Mouse (Mus musculus): Measurements from ENCODE around the gene Peli2. TPM values are rescaled to one million over a fixed set of nuclear protein-coding genes. Genes with fewer than 3 reads are reported as not detected.

The Peli2 gene
- polyA plus RNA-seq, 3 experiments from 2014 or later = 0.32 to 0.65 (median 0.47) TPM

DNA sequence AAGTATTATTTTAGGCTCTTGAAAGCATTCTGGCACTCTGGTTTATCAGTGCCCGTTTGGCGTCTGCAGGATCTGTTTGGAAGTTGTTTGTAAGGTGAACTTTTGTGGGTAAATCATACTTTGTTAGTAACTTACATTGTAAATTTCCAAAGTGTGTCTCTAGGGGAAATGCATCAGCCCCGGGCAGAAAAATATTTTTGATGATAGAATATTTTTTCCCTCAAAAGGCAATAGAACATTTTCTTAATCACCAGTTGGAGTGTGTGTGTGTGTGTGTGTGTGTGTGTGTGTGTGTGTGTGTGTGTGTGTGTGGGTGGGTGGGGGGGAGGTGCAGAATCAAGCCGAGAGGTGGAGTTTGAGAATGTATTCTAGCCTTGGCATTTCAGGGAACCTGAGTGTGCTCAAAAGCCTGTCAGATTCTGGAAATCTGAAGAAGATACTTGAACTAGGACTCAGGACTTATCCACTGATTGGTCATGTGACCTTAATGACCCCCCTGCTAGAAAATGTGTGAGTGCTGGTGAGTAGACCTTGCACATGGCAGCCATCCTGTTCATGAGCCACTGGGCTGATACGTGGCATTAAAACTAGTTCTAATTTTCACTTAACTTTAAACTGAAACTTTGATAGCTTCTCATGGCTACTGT is 33.4 kb downstream of the Peli2 start:
- ATAC-seq = no peak

DNA sequence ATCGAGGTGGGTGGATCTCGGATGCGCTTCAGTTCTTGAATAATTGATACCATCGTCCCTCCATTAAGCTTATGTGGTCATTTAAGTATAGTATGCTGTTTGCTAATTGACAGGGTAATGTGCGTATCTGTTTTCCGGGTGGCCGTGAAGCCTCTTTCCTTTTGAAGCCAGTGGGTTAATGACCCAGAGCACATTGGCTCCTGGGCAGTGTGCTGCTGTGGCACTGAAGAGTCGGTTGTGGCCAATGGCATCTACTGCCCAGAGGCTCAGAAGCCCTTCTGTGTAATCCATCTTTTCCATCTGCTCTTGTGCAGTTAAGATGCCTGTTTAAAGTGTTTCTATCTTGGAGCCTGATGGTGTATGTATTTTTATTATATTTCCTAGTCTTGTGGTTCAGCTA is 34.0 kb downstream of the Peli2 start:
- ATAC-seq = no peak

DNA sequence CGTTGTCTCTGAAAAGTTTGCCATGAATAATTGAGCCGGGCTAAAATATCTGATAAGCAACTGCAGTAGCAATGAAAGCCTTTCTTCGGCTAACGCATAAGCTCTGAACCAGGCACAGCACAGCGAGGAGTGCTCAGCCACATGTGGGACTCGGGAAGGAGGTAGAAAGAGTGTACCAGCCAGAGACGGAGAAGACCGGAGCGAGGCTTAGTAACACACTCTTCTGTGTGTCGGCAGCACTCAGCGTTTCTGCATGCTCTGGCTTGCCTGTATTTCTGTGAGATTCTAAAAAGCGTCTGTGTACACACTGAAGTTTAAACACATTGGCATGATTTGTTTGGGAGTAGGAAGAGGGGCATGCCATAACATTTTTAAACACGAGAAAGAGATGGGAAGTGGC is 34.5 kb downstream of the Peli2 start:
- ATAC-seq = no peak

DNA sequence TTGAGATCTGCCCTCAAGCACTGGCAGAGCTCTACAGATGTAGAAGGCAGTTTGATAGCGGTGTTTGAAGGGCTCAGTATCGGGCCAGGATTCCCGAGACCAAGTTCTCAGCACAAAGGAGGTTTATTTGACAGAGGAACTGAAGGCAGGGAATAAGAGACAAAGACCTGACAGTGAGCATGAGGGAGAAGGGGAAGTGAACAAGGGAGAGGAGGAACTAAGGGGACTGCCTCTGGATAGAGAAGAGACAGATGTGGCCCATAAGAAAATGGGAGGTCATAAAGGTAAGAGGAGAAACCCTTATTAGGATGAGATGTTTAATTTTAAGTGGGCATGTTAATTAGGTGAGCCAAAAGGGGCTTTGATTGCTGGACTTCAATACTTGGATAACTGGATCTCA is 36.5 kb downstream of the Peli2 start:
- ATAC-seq = no peak

DNA sequence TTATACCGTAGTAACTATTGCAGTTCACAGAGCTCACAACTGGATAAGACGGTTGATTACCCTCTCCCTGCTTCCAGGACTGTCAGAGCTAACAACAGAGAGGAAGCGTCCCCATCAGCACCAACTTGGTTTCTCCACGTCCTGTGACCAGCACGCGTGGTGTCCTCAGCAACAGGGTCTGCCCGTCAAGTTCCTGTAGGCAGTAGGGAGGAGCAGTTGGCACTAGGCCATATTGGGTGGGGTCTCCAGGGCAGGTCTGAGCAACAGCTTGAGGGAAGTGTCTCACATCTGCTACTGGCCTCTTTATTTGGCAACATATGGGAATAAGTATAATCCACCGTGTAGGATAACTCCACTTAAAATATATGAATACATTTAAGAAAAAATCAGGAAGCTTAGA is 37.2 kb downstream of the Peli2 start:
- ATAC-seq = no peak

DNA sequence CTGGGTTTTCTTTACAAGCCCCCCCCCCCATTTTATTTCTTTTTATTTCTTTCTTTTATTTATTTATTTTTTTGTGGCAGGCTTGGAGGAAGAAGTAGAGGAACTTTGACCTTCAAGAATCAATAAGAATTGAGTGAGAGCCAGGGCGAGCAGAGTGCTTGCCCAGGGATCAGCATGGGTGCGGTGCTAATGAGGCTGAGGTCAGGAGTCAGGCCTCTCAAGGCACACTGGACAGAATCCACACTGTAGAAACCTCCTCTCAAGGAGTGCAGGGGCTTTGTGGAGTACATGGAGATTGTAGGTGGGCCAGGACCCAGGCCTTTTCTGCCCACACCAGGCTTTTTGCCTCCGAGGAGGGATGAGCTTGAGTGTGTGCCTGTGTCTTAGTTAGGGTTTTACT is 38.8 kb downstream of the Peli2 start:
- ATAC-seq = no peak

DNA sequence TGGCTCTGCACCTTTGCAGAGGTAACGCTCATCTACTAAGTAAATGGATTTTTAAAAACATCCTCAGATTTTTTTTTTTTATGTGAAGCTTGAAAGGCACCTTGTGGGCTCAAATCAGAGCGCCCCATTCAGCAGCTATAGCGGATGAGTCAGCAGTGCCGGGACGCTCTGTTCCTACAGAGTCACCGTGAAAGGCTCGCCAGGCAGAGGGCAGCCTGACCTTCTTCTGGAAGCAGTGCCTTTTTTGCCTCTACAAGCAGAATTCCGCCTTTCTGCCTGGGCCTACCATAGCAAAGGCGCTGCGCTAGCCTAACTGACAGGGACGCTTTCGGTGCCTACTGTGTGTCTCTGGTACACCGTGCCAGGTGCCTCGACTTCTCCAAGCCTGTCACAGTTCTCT is 41.8 kb downstream of the Peli2 start:
- ATAC-seq = no peak

DNA sequence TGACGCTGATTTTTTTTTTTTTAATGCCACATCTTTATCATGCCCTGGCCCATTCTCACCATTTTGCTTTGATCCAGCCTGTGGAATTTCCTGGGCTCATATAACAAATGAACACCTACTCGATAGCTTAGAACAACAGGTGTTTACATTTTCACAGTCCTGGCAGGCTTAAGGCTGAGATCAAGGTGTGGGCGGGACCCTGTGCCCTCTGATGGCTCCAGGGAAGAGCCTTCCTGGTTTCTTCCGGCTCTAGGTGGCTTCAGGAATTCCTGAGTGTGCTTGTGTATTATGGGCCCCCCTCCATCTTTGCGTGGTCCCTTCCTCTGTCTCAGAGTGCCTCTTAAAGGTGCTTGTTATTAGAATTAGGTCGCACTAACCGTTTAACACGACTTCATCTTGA is 44.3 kb downstream of the Peli2 start:
- no peak for ATAC-seq

DNA sequence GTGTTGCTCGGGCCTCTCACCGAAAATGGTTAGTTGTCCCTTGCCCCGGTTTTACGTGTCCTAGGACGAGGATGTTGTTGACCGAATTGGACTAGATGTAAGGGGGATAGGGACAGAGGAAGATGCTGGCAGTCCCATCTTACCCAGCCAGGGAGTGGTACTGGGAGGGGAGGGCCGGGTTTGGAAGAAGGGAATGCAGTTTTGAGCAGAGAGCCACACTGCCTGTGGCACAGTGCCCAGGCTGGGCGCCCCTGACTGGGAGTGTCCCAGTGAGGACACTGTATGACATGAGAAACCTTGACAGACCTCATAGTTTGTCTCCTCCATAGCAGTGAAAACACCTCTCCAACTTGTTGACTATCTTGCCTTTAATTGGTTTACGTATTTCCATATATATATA is 45.8 kb downstream of the Peli2 start:
- ATAC-seq = no peak

DNA sequence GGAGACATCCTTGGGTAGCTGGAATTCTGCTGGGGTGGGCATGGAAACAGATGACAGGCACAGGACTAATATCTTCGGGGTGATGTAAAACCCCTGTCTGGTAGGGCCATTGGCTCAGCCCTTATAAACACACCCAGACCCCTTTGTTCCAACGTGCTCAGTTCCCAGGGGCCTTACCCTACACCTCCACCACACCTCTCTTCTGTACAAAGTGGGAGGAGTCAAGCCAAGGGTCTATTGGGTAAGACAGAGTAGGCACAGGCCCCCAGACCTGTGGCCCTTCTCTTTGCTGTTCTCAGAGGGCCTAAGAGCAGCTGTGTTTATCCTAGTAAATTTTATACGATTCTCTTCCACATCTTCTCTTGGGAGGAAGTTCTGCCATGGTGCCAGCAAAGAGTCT is 46.4 kb downstream of the Peli2 start:
- ATAC-seq = no peak

DNA sequence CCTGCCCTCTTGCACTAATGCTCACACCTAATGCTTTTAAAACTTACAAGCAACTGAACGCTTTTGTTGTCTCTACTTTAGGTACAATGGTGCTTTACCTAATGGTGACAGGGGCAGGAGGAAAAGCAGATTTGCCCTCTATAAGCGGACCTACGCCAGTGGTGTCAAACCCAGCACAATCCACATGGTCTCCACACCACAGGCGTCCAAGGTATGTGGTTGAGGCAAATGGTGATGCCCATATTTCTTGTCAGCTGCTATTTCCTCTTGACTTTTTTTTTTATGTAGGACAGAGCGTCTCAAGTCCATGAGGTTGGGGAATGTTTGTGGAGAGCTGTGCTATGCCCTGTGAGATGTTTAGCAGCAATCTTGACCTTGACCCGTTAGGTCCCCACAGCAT is 47.5 kb downstream of the Peli2 start:
- no peak for ATAC-seq

DNA sequence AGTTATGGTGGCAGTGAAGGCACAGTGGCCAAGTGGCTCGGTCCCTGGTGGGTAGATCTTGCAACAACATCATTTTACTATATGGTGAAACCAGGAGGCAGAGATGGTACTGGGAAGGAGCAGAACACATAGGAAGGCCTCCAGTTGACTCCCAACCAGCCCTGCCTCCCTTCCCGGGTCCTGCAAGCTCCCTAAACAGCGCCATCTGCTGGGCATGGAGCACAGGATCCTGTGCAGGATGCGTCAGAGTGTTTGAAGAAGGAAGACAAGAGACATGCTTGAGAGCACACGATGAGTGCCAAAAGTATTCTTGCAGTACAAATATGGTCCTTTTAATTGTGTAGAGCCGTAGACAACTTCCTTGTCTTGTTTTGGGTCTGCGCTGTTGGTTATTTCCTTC is 49.3 kb downstream of the Peli2 start:
- ATAC-seq = no peak

DNA sequence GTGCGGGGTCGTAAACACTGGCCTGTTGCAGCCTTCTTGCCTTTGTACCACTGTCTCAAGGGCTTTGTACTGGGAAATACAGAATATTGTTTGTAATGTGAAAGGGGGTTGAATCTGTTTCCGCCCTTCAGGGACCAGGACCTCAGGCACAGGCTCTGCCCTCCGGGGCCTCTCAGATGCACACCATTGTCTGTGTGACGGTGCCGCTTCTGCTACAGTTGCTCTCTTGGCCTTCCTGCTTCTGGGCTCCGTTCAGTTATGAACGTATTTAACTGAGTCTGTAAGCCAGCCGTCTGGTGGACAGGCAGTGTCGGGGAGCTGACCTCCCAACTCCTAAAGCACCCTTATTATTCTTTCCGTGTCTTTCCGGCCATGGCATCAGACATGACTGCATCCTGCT is 50.6 kb downstream of the Peli2 start:
- no peak for ATAC-seq

DNA sequence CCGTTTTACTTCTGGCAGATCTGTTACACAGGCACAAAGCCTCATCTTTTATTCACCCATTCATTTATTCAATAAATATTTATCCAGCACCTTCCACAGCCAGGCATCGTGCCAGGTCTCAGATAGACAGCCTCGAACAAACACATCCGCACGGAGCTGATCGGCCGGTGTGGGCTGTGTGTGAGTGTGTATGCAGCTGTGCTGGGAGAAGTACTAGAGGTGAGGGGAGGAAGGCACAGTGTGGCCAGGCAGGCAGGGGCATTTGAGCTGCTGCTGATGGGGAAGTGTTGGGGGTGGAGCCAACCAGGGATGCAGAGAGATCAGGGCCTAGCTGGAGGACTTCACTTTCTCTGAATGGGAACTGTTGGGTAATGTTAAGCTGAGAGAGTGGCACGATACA is 51.4 kb downstream of the Peli2 start:
- ATAC-seq = no peak

DNA sequence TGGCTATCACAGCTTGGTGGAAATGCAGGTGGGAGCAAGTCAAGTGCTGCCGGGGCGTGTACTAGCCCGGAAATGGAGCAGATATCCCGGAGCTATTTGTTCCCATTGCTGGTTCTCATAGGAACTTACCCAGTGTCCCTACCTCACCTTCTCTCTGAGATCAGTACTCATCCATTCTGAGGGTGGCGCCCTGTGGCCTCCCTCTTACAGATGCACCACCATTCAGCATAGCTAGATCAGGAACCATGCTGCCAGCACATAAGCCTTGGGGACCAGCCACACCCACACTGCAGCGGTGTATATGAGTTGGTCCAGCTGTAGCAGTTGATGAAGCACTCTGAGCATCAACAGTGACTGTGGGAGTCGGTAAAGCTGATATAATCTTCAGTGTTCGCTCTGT is 52.3 kb downstream of the Peli2 start:
- no peak for ATAC-seq

DNA sequence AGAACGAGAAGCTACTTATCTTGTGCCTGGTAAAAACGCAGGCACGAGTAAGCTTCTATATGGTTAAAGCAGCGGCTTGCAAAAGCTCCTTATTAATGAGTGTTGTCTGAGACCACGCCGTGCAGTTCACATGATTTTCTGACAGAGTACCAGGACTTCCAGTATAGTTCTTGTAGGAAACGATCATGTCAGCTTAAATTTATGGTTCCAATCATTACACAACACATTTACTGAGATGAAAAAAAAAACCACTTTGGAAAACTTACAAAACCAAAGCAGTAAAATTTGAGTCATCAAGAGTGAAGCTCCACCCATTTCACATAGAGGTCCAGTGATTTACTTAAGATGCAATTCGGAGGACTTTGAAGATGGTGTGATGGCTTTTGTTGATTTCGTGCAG is 53.2 kb downstream of the Peli2 start:
- ATAC-seq = no peak

DNA sequence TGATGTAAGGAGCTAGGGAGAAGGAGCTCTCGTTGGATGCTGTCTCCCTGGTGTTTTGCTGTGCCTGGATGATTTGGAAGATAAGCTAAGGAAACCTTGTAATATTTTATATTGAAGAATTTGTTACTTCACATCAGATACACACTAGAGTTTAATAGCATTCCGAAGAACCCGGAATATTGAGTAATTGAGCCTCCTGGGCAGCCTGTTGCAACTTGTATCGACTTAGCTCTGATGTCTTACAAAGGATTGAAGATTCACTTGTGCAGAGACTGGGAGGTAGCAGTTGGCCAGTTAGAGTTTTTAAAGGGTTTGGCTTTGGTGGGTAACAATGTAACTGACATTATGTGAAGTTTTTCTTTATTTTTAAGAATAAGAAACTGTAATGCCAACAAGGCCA is 53.7 kb downstream of the Peli2 start:
- ATAC-seq = no peak

DNA sequence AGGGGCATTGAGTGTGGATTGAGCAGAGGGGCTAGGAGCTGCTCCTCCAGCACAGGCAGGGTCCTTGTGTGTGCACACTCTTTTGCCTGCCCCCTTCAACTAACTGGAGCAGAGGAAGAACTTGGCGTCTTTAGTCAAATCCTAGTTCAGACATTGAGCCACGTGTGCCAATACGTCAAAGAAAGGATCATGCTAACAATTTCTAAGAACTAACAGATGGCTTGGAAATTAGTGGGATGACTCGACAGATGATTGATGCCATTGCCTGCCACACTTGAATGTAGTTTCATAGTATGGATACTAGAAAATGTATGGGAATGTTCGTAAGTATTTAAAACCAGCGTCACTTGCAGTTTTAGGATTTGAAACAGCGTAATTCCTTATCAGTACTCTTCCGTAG is 54.5 kb downstream of the Peli2 start:
- no peak for ATAC-seq

DNA sequence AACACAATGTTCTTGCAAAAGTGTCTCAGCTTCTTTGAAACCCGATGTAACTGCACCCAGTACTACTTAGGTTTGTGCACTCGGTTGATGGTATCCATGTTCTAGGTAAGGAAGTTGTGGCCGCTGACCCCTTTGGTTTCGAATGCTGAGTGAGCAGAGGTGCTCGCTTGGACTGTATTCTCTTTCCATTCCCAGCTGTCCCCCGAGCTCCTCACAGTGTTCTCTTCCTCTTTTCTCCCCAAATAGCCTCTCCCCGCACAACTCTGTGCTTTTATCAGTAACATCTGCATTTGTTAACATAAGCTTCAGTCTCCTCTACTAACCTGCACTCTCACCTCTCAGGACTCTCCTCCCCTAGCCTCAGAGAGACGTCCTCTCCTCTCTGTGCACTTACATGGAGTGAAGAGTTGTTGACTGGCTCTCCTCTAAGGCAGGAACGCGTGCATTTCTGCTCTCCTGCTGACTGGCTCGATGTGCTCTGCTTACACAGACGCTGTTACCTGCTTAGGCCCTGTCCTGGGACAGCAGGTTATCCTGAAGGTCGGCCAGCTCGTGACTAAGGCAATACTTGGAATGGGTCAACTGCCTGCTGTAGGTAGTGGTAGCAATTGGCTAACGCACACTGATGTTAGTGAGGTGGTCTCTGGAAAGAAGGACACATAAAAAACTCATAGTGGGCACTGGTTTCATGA is 57.8 kb downstream of the Peli2 start:
- ATAC-seq = no peak

DNA sequence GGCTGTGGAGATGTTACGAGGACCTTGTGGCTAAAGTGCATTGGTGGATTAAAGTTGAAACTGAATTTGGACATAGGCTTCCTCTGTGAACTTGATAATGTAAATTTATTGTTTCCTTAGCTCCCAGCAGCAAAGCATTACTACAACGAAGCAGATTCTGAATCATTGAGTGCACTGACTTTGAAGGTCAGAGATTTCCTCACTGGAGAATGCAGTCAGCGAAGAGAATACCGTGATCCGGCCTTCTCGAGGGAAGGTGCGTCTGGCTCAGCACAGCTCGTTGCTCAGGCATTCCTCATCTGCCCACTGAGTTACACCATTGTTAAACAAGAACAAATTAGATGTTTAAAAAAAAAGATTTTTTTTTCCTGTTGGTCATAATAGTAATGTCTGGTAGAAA is 58.4 kb downstream of the Peli2 start:
- ATAC-seq = no peak

DNA sequence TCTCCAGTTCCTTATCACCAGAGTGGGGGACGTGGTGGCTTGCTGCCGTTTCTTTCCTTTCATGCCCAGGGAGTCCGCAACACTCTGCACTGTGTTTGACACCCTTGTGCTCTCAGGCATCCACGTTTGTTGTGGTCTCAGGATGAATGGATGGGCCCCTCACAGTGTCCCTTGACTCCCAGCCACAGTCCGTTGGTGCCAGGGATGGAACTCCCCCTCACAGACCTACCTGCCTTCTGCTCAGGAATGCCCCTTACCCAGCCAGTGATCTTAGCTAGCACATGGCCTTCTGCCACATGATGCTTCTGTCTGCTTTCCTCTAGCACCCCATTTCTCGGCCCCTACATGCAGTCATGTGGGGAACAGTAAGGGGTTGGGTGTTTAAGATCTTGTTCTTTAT is 65.7 kb downstream of the Peli2 start:
- no peak for ATAC-seq

DNA sequence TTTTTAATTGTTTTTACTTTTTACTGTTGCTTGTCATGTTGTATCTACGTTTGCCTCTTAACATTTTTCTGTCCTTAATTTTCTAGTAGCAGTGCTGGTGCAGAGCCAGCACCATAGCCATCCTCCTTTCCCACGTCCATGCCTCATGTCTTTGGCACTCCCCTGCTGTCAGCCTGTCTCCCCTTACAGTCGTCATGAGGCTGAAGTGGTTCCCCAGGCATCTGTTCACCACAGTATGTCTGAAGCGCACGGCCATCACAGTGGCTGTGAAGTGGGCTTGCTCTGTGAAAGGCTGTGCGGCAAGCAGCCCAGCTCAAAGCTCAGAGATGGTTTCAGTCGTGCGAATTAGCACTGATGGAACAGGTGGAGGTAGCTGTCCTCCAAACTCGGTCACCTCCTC is 66.5 kb downstream of the Peli2 start:
- ATAC-seq = no peak

DNA sequence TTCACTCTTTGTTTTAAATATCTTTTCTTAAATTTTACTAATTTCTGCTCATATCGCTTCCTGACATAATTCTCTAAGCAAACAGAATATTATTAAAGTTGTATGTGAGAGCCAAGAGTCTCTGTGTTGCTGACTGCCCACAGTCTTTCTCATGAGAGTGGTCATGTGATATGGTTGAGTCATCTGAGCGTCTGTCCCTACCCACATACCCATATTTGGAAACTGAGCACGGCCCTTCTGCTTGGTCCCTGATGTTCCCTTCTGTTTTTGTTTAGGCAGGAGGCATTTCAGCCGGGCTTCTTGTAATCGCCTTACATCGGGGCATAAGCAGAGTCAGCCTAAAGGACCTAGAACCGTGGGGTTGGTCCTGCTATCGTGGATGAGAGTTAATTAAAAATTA is 68.7 kb downstream of the Peli2 start:
- ATAC-seq = no peak

DNA sequence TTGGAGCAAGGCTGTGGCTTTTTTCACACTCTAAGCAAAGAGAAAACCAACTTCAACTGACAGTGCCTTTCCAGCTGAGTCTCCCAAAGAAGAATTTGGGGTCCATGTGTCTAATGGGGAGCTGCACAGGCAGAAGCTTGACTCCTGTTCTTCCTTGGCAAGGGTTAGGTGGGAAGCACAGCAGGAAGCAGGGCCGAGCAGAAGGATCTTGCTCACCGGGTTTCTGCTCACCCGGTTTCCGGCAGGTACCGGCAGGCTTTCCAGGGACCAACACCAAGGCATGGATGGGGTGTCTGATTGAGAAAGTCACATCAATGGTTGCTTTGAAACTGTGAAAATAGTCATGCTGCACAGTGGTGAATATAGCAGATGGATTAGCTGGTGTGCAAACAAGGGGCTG is 70.3 kb downstream of the Peli2 start:
- ATAC-seq = no peak

DNA sequence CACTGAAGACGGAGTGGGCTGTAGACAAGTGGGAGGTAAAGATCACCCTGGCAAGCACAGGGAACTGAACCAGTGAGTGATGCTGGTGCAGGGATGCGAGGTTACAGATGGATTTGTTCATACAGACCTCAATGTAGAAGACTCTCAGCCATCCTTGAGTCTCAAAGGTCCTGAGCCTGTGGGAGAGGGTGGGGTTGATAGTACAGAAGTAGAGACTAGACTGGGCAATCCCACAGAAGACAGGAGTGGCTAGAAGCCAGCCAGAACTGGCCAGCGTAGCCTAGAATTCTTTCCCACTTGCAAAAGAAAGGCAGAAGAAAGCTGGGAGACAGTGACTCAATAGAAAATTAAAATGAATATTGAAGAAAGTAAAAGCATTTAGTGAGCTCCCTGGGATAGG is 71.3 kb downstream of the Peli2 start:
- no peak for ATAC-seq

All from inflammation-experienced regulatory T-cells, adult 6 months (primary cell).